Mouse (Mus musculus) C2C12 (cell line): ENCODE results near the gene 1700012A03Rik.

ENCODE experiments used
- CEBPB ChIP-seq: IDR thresholded peaks from one replicate; pipeline ENCODE4 v1.6.1; 2011; ENCODE audit warnings: low read depth, mild to moderate bottlenecking, control low read depth, moderate library complexity
- CTCF ChIP-seq: IDR thresholded peaks from one replicate; pipeline ENCODE4 v1.5.1; 2011; ENCODE audit not compliant: control insufficient read depth, insufficient read depth, insufficient read length
- MAX ChIP-seq: IDR thresholded peaks from one replicate; pipeline ENCODE4 v1.6.1; 2011; ENCODE audit warnings: mild to moderate bottlenecking, control low read depth
- MYOD1 ChIP-seq: IDR thresholded peaks from one replicate; pipeline ENCODE4 v1.6.1; 2011; ENCODE audit warnings: low read depth; ENCODE audit not compliant: control insufficient read depth, insufficient read length
- USF1 ChIP-seq: IDR thresholded peaks from one replicate; pipeline ENCODE4 v1.6.1; 2011; ENCODE audit warnings: low read depth, mild to moderate bottlenecking, control low read depth, moderate library complexity

GRCm38 (mm10) chr6:32007336-32007735 lies 42.7 kb upstream of the 1700012A03Rik start:
- no peak for TF ChIP-seq CTCF
- no peak for TF ChIP-seq CEBPB
- TF ChIP-seq MAX: no peak
- TF ChIP-seq USF1: no peak
- no peak for TF ChIP-seq MYOD1
